Mouse (Mus musculus): ENCODE results near the gene Hdgfl2. TPM values are rescaled to one million over a fixed set of nuclear protein-coding genes. Genes with fewer than 3 reads are reported as not detected.
A peak's percentile ranks its signal among the peaks of the same experiment; 100 is the strongest.
"Not testable (repeated sequence)": the region's sequence is repeated elsewhere in the genome, so short reads cannot be mapped to it uniquely, and the experiment has no call there.

Gene Hdgfl2
- polyA plus RNA-seq, 1 experiment from 2014 or later, result 119 TPM

- H3K4me1 ChIP-seq, result peaks cover 49% of the 10 kb centered on the region
- peak overlapping the region; percentile 31 for H3K4me3 ChIP-seq
- ATAC-seq (ENCODE audit: borderline replicate concordance, extremely low read depth, low FRiP score, low TSS enrichment), result no peak
- WGBS, result 31% methylated on average over 13 of the region's 13 CpGs
- 0 out of 2 replicates have a peak, but pooled peaks cover 6% of the 10 kb centered on the region for H3K36me3 ChIP-seq
- no peaks in the 10 kb centered on the region for H3K9me3 ChIP-seq
- H3K4me2 ChIP-seq, result peak overlapping the region; percentile 53
- no peak overlapping the region for H3K27ac ChIP-seq
- H3K9ac ChIP-seq, result peak overlapping the region; percentile 37; the same call in 1 of the 2 replicates
- no peaks in the 10 kb centered on the region for H3K27me3 ChIP-seq
Observed at GRCm38 (mm10) chr17:56036901-56037287, 42.5 kb upstream of the Hdgfl2 start.

GRCm38 (mm10) chr17:56038583-56039261 lies 40.7 kb upstream of the Hdgfl2 start:
- no peak overlapping the region for H3K4me2 ChIP-seq
- WGBS, result 78% methylated on average over 8 of the region's 8 CpGs
- no peak for ATAC-seq (ENCODE audit: borderline replicate concordance, extremely low read depth, low FRiP score, low TSS enrichment)
- H3K9ac ChIP-seq, result no peak overlapping the region
- 0 out of 2 replicates have a peak, but pooled peaks cover 7% of the 10 kb centered on the region for H3K36me3 ChIP-seq
- no peak overlapping the region for H3K4me3 ChIP-seq
- no peak overlapping the region for H3K27ac ChIP-seq
- H3K9me3 ChIP-seq, result no peaks in the 10 kb centered on the region
- H3K27me3 ChIP-seq, result no peaks in the 10 kb centered on the region
- peaks cover 36% of the 10 kb centered on the region for H3K4me1 ChIP-seq

DNA sequence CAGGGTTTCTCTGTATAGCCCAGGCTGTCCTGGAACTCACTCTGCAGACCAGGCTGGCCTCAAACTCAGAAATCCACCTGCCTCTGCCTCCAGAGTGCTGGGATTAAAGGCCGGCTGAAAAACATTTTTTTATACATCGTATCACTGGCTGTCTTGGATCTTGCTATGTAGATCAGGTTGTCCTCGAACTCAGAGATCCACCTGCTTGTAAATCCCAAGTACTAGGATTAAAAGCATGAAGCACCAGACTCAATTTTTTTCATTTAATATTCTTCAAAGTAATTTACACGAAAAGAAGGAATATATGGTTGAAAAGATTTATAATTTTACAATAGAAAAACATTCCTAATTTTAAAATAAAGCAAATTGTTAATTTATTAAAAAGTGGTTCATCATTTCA lies 40.1 kb upstream of the Hdgfl2 start:
- ATAC-seq (ENCODE audit: borderline replicate concordance, extremely low read depth, low FRiP score, low TSS enrichment), result no peak
- WGBS, result 69% methylated on average over 4 of the region's 4 CpGs
- no peak overlapping the region for H3K9ac ChIP-seq

GRCm38 (mm10) chr17:56040030-56040856 lies 39.2 kb upstream of the Hdgfl2 start, which contains the start of gene Chaf1a:
Chaf1a (plus strand) TSS chr17:56040439.
- peak within 1 kb of the TSS; percentile 89 for H3K4me2 ChIP-seq
- H3K27me3 ChIP-seq, result no peaks in the 10 kb centered on the region
- H3K4me1 ChIP-seq, result peaks cover 24% of the 10 kb centered on the region
- H3K4me3 ChIP-seq, result peak within 1 kb of the TSS; percentile 93
- no peaks in the 10 kb centered on the region for H3K9me3 ChIP-seq
- peaks cover 16% of the 10 kb centered on the region for H3K36me3 ChIP-seq
- peak within 1 kb of the TSS; percentile 91 for H3K27ac ChIP-seq
- under 1% methylated on average over 67 of the region's 68 CpGs for WGBS
- ATAC-seq (ENCODE audit: borderline replicate concordance, extremely low read depth, low FRiP score, low TSS enrichment), result peak; percentile 88
- H3K9ac ChIP-seq, result peak within 1 kb of the TSS; percentile 96

More for the DNA sequence above, 40.1 kb upstream of the Hdgfl2 start:
- H3K27me3 ChIP-seq, result no peaks in the 10 kb centered on the region
- H3K27ac ChIP-seq, result no peak overlapping the region
- H3K4me3 ChIP-seq, result peak overlapping the region; percentile 93
- no peaks in the 10 kb centered on the region for H3K9me3 ChIP-seq
- H3K4me2 ChIP-seq, result peak overlapping the region; percentile 89
- H3K4me1 ChIP-seq, result peaks cover 33% of the 10 kb centered on the region
- H3K36me3 ChIP-seq, result peaks cover 10% of the 10 kb centered on the region

DNA sequence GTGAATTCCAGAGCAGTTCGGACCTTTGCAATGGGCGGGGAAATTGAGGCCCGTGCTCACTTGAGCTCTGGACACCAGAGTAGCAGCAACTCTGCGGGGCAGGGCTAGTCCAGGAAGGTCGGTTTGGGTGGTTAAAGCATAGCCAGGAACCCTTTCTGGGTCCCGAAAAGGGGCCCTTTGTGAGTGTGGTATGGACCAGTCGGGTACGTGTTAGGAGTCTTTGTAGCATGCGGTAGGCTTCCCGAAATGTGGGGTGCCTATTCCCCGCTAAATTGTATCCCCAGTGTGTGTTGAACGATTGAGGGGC lies 38.6 kb upstream of the Hdgfl2 start:
- H3K27ac ChIP-seq, result peak overlapping the region; percentile 91
- peak overlapping the region; percentile 89 for H3K4me2 ChIP-seq
- peak overlapping the region; percentile 96 for H3K9ac ChIP-seq
- peaks cover 19% of the 10 kb centered on the region for H3K4me1 ChIP-seq
- ATAC-seq (ENCODE audit: borderline replicate concordance, extremely low read depth, low FRiP score, low TSS enrichment), result no peak
- WGBS, result 2% methylated on average over 12 of the region's 12 CpGs
- no peaks in the 10 kb centered on the region for H3K9me3 ChIP-seq
- H3K4me3 ChIP-seq, result peak overlapping the region; percentile 93
- peaks cover 21% of the 10 kb centered on the region for H3K36me3 ChIP-seq
- H3K27me3 ChIP-seq, result no peaks in the 10 kb centered on the region

GRCm38 (mm10) chr17:56051369-56051768 lies 28.1 kb upstream of the Hdgfl2 start:
- WGBS, result 74% methylated on average over 5 of the region's 5 CpGs
- no peak for ATAC-seq (ENCODE audit: borderline replicate concordance, extremely low read depth, low FRiP score, low TSS enrichment)
- Histone ChIP-seq H3K36me3 (peaks cover 71% of the 10 kb centered on the region), H3K27ac (no peak overlapping the region), H3K27me3 (no peaks in the 10 kb centered on the region), H3K4me3 (no peak overlapping the region), H3K4me2 (no peak overlapping the region), H3K9ac (no peak overlapping the region), H3K4me1 (no peaks in the 10 kb centered on the region), H3K9me3 (no peaks in the 10 kb centered on the region)

GRCm38 (mm10) chr17:56054938-56055337 lies 24.5 kb upstream of the Hdgfl2 start:
- H3K4me3 ChIP-seq, result no peak overlapping the region
- no peak overlapping the region for H3K9ac ChIP-seq
- no peaks in the 10 kb centered on the region for H3K4me1 ChIP-seq
- H3K9me3 ChIP-seq, result no peaks in the 10 kb centered on the region
- no peak overlapping the region for H3K27ac ChIP-seq
- no peaks in the 10 kb centered on the region for H3K27me3 ChIP-seq
- H3K4me2 ChIP-seq, result no peak overlapping the region
- H3K36me3 ChIP-seq, result peaks cover 71% of the 10 kb centered on the region
- no peak for ATAC-seq (ENCODE audit: borderline replicate concordance, extremely low read depth, low FRiP score, low TSS enrichment)

GRCm38 (mm10) chr17:56055945-56056678 lies 23.3 kb upstream of the Hdgfl2 start:
- Histone ChIP-seq H3K27ac (no peak overlapping the region), H3K4me1 (no peaks in the 10 kb centered on the region), H3K9ac (no peak overlapping the region), H3K27me3 (no peaks in the 10 kb centered on the region), H3K36me3 (peaks cover 69% of the 10 kb centered on the region), H3K4me3 (no peak overlapping the region), H3K4me2 (no peak overlapping the region), H3K9me3 (no peaks in the 10 kb centered on the region)
- ATAC-seq (ENCODE audit: borderline replicate concordance, extremely low read depth, low FRiP score, low TSS enrichment), result no peak
- 55% methylated on average over 4 of the region's 4 CpGs for WGBS

- no peak for ATAC-seq (ENCODE audit: borderline replicate concordance, extremely low read depth, low FRiP score, low TSS enrichment)
- Histone ChIP-seq H3K4me2 (no peak overlapping the region), H3K4me1 (no peaks in the 10 kb centered on the region), H3K27me3 (no peaks in the 10 kb centered on the region), H3K27ac (no peak overlapping the region), H3K36me3 (peaks cover 75% of the 10 kb centered on the region), H3K4me3 (no peak overlapping the region), H3K9me3 (no peaks in the 10 kb centered on the region), H3K9ac (no peak overlapping the region)
- WGBS, result 79% methylated on average over 11 of the region's 11 CpGs
Observed at GRCm38 (mm10) chr17:56057381-56058120, 21.9 kb upstream of the Hdgfl2 start.

DNA sequence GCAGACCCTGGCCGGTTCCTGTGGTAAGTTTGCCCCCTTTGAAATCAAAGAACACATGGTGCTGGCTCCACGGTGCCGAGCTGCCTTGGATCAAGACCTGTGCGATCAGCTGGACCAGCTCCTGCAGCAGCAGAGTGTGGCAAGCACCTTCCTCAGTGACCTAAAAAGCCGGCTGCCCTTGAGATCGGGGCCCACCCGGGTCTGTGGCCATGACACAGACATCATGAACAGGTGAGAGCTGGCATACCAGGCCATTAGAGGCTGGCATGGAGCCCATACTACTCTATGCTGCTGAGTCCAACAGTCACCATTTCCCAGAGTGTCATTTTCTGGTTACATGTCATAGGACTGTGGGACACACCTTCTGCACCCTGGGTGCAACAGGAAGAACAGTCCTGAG lies 17.4 kb upstream of the Hdgfl2 start:
- H3K9me3 ChIP-seq, result no peaks in the 10 kb centered on the region
- ATAC-seq (ENCODE audit: borderline replicate concordance, extremely low read depth, low FRiP score, low TSS enrichment), result no peak
- H3K27me3 ChIP-seq, result no peaks in the 10 kb centered on the region
- no peak overlapping the region for H3K9ac ChIP-seq
- 89% methylated on average over 7 of the region's 7 CpGs for WGBS
- no peak overlapping the region for H3K4me3 ChIP-seq
- no peak overlapping the region for H3K4me2 ChIP-seq
- peaks cover 94% of the 10 kb centered on the region for H3K36me3 ChIP-seq
- H3K27ac ChIP-seq, result no peak overlapping the region
- no peaks in the 10 kb centered on the region for H3K4me1 ChIP-seq

- H3K27ac ChIP-seq; H3K4me1 ChIP-seq; ATAC-seq (ENCODE audit: borderline replicate concordance, extremely low read depth, low FRiP score, low TSS enrichment); H3K9me3 ChIP-seq; H3K27me3 ChIP-seq; H3K4me2 ChIP-seq; H3K9ac ChIP-seq; H3K4me3 ChIP-seq: not testable (repeated sequence)
- H3K36me3 ChIP-seq, result peaks cover 98% of the 10 kb centered on the region
- WGBS, result 69% methylated on average over 6 of the region's 6 CpGs
Observed at GRCm38 (mm10) chr17:56065715-56066114, 13.7 kb upstream of the Hdgfl2 start.

Data from lung, embryonic 15.5 days (tissue).